Mouse (Mus musculus): ENCODE data around the gene Crlf1. TPM values are rescaled to one million over a fixed set of nuclear protein-coding genes. Genes with fewer than 3 reads are reported as not detected.
A peak's percentile ranks its signal among the peaks of the same experiment; 100 is the strongest.

The Crlf1 gene
- polyA plus RNA-seq, 1 experiment from 2014 or later: 0.92 TPM

GRCm38 (mm10) chr8:70469938-70470337 is 23.0 kb upstream of the Crlf1 start:
- Histone ChIP-seq H3K4me3 (no peak overlapping the region), H3K4me1 (0 out of 2 replicates have a peak, but pooled peaks cover 4% of the 10 kb centered on the region), H3K27ac (replicated peaks) (no peak overlapping the region), H3K36me3 (no peaks in the 10 kb centered on the region), H3K27me3 (no peaks in the 10 kb centered on the region), H3K9me3 (no peaks in the 10 kb centered on the region), H3K4me2 (replicated peaks) (no peak overlapping the region), H3K9ac (replicated peaks) (no peak overlapping the region)
- WGBS: 66% methylated on average over 2 of the region's 2 CpGs
- no peak for ATAC-seq (ENCODE audit: low FRiP score, low read depth)

- Histone ChIP-seq H3K9me3 (no peaks in the 10 kb centered on the region), H3K4me1 (peaks cover 13% of the 10 kb centered on the region), H3K27me3 (no peaks in the 10 kb centered on the region), H3K4me3 (no peak overlapping the region), H3K4me2 (replicated peaks) (no peak overlapping the region), H3K27ac (replicated peaks) (no peak overlapping the region), H3K36me3 (no peaks in the 10 kb centered on the region), H3K9ac (replicated peaks) (no peak overlapping the region)
- no peak for ATAC-seq (ENCODE audit: low FRiP score, low read depth)
- WGBS: 94% methylated on average over 7 of the region's 7 CpGs
Observed at GRCm38 (mm10) chr8:70471856-70472255, 21.1 kb upstream of the Crlf1 start.

- under 1% methylated on average over 53 of the region's 53 CpGs for WGBS
- peaks cover 36% of the 10 kb centered on the region for H3K27me3 ChIP-seq
- H3K4me2 ChIP-seq (replicated peaks): peak within 1 kb of the TSS; percentile 82
- H3K9ac ChIP-seq (replicated peaks): peak within 1 kb of the TSS; percentile 84
- peak; percentile 88 for ATAC-seq (ENCODE audit: low FRiP score, low read depth)
- H3K36me3 ChIP-seq: no peaks in the 10 kb centered on the region
- H3K4me3 ChIP-seq: peak within 1 kb of the TSS; percentile 80
- H3K4me1 ChIP-seq: peaks cover 18% of the 10 kb centered on the region
- 0 out of 2 replicates have a peak within 1 kb of the TSS, but pooled peaks have one; percentile 32 for H3K27ac ChIP-seq (replicated peaks)
- no peaks in the 10 kb centered on the region for H3K9me3 ChIP-seq
Observed at GRCm38 (mm10) chr8:70476333-70477268, 16.4 kb upstream of the Crlf1 start, which contains the start of gene Klhl26. Klhl26 (minus strand) TSS chr8:70476968.

GRCm38 (mm10) chr8:70477269-70477982 is 15.5 kb upstream of the Crlf1 start:
- 2% methylated on average over 19 of the region's 21 CpGs for WGBS
- no peaks in the 10 kb centered on the region for H3K36me3 ChIP-seq
- peak overlapping the region; percentile 82 for H3K4me2 ChIP-seq (replicated peaks)
- no peaks in the 10 kb centered on the region for H3K9me3 ChIP-seq
- peaks cover 42% of the 10 kb centered on the region for H3K27me3 ChIP-seq
- H3K4me3 ChIP-seq: peak overlapping the region; percentile 80
- no peak overlapping the region for H3K27ac ChIP-seq (replicated peaks)
- ATAC-seq (ENCODE audit: low FRiP score, low read depth): peak; percentile 23; the same call in 1 of the 2 replicates
- no peak overlapping the region for H3K9ac ChIP-seq (replicated peaks)
- peaks cover 18% of the 10 kb centered on the region for H3K4me1 ChIP-seq

GRCm38 (mm10) chr8:70481908-70482307 is 11.1 kb upstream of the Crlf1 start:
- H3K4me3 ChIP-seq: no peak overlapping the region
- H3K9ac ChIP-seq (replicated peaks): no peak overlapping the region
- WGBS: 74% methylated on average over 3 of the region's 3 CpGs
- no peak overlapping the region for H3K4me2 ChIP-seq (replicated peaks)
- H3K9me3 ChIP-seq: no peaks in the 10 kb centered on the region
- peaks cover 85% of the 10 kb centered on the region for H3K27me3 ChIP-seq
- no peaks in the 10 kb centered on the region for H3K36me3 ChIP-seq
- H3K4me1 ChIP-seq: peaks cover 15% of the 10 kb centered on the region
- no peak overlapping the region for H3K27ac ChIP-seq (replicated peaks)
- no peak for ATAC-seq (ENCODE audit: low FRiP score, low read depth)

GRCm38 (mm10) chr8:70482943-70483342 is 10.0 kb upstream of the Crlf1 start:
- H3K9me3 ChIP-seq: no peaks in the 10 kb centered on the region
- no peak overlapping the region for H3K27ac ChIP-seq (replicated peaks)
- no peak overlapping the region for H3K9ac ChIP-seq (replicated peaks)
- H3K4me3 ChIP-seq: no peak overlapping the region
- ATAC-seq (ENCODE audit: low FRiP score, low read depth): no peak
- H3K36me3 ChIP-seq: no peaks in the 10 kb centered on the region
- peaks cover 87% of the 10 kb centered on the region for H3K27me3 ChIP-seq
- H3K4me1 ChIP-seq: peaks cover 12% of the 10 kb centered on the region; the same call in 1 of the 2 replicates
- H3K4me2 ChIP-seq (replicated peaks): no peak overlapping the region
- 62% methylated on average over 2 of the region's 2 CpGs for WGBS

- Histone ChIP-seq H3K4me3 (peak overlapping the region; percentile 47; the same call in 1 of the 2 replicates), H3K27me3 (peaks cover 96% of the 10 kb centered on the region), H3K4me1 (peaks cover 29% of the 10 kb centered on the region), H3K9me3 (no peaks in the 10 kb centered on the region), H3K4me2 (replicated peaks) (peak overlapping the region; percentile 66), H3K9ac (replicated peaks) (no peak overlapping the region), H3K36me3 (no peaks in the 10 kb centered on the region), H3K27ac (replicated peaks) (no peak overlapping the region)
- no peak for ATAC-seq (ENCODE audit: low FRiP score, low read depth)
- 44% methylated on average over 7 of the region's 7 CpGs for WGBS
Observed at GRCm38 (mm10) chr8:70486191-70486681, 6.7 kb upstream of the Crlf1 start.

GRCm38 (mm10) chr8:70486941-70487520 is 5.9 kb upstream of the Crlf1 start, which contains the start of gene Tmem59l:
Tmem59l (minus strand) TSS chr8:70487358.
- Histone ChIP-seq H3K4me3 (peak within 1 kb of the TSS; percentile 47), H3K4me1 (peaks cover 29% of the 10 kb centered on the region), H3K36me3 (no peaks in the 10 kb centered on the region), H3K9ac (replicated peaks) (peak within 1 kb of the TSS; percentile 68), H3K4me2 (replicated peaks) (peak within 1 kb of the TSS; percentile 66), H3K9me3 (no peaks in the 10 kb centered on the region), H3K27ac (replicated peaks) (no peak within 1 kb of the TSS), H3K27me3 (peaks cover 98% of the 10 kb centered on the region)
- WGBS: 5% methylated on average over 31 of the region's 33 CpGs
- peak; percentile 35 for ATAC-seq (ENCODE audit: low FRiP score, low read depth)

- peak overlapping the region; percentile 25 for H3K9ac ChIP-seq (replicated peaks)
- peaks cover 100% of the 10 kb centered on the region for H3K27me3 ChIP-seq
- H3K9me3 ChIP-seq: no peaks in the 10 kb centered on the region
- H3K27ac ChIP-seq (replicated peaks): no peak overlapping the region
- 3% methylated on average over 54 of the region's 55 CpGs for WGBS
- H3K4me2 ChIP-seq (replicated peaks): peak overlapping the region; percentile 66
- peak; percentile 52; the same call in 1 of the 2 replicates for ATAC-seq (ENCODE audit: low FRiP score, low read depth)
- peak overlapping the region; percentile 33 for H3K4me3 ChIP-seq
- peaks cover 37% of the 10 kb centered on the region for H3K4me1 ChIP-seq
- H3K36me3 ChIP-seq: no peaks in the 10 kb centered on the region
Observed at GRCm38 (mm10) chr8:70487993-70488796, 4.8 kb upstream of the Crlf1 start.

- peak overlapping the region; percentile 33 for H3K4me3 ChIP-seq
- ATAC-seq (ENCODE audit: low FRiP score, low read depth): no peak
- H3K27ac ChIP-seq (replicated peaks): no peak overlapping the region
- H3K36me3 ChIP-seq: no peaks in the 10 kb centered on the region
- H3K27me3 ChIP-seq: peaks cover 100% of the 10 kb centered on the region
- peak overlapping the region; percentile 43 for H3K4me2 ChIP-seq (replicated peaks)
- H3K9me3 ChIP-seq: no peaks in the 10 kb centered on the region
- no peak overlapping the region for H3K9ac ChIP-seq (replicated peaks)
- WGBS: 3% methylated on average over 14 of the region's 14 CpGs
- peaks cover 45% of the 10 kb centered on the region for H3K4me1 ChIP-seq
Observed at GRCm38 (mm10) chr8:70488931-70489470, 4.0 kb upstream of the Crlf1 start.

All from midbrain, embryonic 12.5 days (tissue).